Mouse (Mus musculus) forelimb bud, embryonic 11.5 days (tissue): ENCODE results near the gene Cntfr.
A peak's percentile ranks its signal among the peaks of the same experiment; 100 is the strongest.

ENCODE experiments used
- DNase-seq: peaks from one replicate; pipeline ENCODE4 v3.0.0-alpha.2; 2012; ENCODE audit warnings: low read depth, low spot score

Gene Cntfr

GRCm38 (mm10) chr4:41696930-41697841 is at the start of gene Cntfr:
Gene Cntfr, minus strand, starts transcription at chr4:41697089.
- peak; percentile 78 for DNase-seq

DNA sequence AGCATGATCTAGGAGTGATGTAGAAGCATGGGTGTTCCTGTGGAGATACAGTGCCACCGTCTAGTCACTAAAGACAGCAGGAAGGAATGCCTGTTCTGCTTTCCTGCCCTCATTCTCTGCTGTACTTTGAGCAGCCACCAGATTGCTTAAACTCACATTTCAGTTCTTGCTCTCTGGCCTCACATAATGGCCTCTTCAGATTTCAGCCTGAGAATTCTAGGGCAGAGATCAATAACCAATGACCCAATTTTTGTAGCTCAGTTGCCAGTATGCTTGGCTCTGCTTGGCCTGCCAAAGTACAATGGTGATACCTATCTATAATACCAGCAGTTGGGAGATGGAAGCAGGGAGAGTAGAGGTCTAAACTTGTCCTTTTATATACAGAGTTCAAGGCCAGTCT is 48.1 kb upstream of the Cntfr start:
- DNase-seq = no peak

DNA sequence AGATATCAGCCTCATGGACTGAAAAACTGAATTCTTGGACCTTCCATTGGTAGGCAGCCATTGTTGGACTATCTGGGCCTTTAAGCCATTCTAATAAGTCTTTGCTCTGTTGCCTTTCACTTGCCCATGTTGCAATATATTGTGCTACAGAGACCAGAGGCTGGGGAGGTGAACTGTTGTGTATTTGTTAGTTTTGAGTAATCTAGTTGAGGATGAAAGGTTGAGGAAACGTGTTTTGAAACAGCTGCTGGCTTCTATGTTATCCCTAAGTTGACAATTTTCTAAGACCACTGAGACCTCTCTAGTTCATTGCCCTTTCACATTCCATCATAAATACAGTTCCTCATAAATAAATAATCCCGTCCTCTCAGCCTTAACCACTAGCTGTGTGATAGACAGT is 47.2 kb upstream of the Cntfr start:
- DNase-seq = no peak

- peak; percentile 96 for DNase-seq
These were observed 44.3 kb upstream of the Cntfr start for GRCm38 (mm10) chr4:41741158-41741560.

DNA sequence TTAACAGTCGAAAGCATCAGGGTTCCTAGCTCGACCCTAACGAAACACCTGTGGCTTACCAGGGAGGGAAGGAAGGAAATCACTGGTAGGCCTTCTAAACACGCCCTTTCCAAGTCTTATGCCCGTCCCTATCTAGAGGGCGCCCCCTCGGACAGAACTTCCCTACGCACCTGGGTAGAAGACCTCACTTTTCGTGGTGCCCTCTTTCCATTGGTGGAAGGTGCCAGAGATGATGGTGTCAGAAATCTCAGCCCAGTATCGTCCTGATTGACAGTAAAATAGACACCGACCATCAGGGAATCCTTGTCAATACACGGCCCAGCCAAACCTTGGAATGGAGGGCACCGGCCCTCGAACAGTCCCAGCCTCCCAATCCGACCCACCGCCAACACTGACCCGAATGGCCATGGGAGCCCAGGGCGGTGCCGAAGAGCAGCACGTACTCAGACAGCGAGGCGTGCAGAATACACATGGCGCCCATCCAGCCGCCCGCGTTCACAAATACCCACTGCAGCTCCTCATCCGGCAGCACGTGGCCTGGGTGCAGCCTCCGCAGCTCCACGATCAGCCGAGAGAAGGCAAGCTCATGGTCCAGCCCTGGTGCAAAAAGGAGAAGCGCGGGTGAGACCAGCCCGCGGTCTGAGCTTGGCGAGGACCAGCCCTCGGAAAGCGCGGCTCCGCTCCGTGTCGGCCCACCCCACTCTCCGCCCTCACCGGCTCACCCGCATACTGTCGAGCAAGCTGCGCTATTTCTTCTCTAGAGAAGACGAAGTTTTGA is 43.7 kb upstream of the Cntfr start:
- DNase-seq = no peak

DNA sequence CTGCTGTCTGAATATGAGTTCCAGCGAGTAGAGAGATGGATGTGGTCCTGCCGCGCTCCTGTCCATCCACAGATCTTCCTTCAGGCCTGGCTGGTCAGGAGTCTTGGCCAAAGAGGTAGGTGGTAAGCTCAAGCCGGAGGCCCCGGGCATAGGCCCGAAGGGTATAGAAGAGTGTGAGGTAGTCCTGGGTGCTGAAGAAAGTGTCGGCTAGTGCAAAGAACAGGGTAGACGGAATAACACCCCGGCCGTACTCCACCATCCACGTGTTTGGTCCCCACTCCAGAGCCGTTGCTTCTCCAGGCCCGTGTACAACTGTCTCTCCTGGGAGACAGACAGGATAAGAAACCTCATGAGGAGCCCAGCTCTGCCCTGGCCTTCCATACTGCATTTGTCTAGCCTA is 42.4 kb upstream of the Cntfr start:
- no peak for DNase-seq

DNA sequence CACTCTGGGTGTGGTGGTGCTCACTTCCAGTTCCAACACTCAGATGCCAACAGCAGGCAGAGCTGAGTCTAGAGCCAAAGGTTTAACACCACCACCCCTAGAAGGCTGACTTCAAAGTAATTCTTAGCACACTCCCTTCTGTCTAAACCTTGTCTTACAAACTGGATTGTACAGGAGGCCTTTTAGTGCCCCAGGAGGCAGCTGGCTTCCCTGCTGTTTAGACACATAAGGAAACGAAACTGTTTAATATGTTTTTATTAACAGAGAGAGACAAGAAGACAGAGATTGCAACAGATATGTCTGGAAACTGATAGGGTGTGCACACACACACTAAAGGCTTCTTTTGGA is 41.3 kb upstream of the Cntfr start:
- DNase-seq = no peak

GRCm38 (mm10) chr4:41737602-41738255 is 40.8 kb upstream of the Cntfr start:
- peak; percentile 68 for DNase-seq

DNA sequence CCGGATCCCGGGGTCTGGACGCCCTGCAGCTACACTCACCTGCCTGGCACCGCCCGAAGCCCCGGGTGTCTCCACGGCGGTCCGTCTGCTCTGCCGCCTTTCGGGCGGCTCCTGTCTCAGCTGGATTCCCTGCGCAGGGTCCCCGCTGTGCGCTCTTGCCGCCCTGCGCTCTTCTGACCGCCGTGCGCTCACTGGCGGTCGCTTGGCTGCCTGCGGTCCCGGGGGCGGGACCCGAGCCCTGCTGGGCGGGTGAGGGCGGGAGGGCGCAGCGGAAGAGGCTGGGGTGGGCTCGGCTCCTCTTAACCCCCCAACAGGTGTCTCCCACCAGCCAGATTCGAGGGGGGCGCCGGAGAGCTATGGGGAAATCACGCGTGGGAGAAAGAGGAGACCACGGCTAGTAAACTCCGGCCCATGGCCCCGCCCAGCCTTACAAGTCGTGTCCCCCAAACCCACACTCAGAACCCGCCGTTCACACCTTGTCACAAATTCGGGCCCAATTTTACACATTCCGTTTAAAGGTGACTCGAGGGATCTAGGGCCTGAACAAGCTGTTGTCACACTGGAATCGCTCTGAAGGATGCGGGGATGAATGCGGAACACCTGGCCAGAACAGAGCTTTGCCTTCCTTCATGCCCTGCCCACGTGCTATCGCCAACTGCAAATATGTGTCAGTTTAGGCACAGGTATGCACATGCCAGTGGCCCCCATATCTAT is 34.3 kb upstream of the Cntfr start, which contains the start of gene Arid3c:
Gene Arid3c, minus strand, starts transcription at position 91 of the 714 bp plus-strand sequence.
- DNase-seq = no peak

DNA sequence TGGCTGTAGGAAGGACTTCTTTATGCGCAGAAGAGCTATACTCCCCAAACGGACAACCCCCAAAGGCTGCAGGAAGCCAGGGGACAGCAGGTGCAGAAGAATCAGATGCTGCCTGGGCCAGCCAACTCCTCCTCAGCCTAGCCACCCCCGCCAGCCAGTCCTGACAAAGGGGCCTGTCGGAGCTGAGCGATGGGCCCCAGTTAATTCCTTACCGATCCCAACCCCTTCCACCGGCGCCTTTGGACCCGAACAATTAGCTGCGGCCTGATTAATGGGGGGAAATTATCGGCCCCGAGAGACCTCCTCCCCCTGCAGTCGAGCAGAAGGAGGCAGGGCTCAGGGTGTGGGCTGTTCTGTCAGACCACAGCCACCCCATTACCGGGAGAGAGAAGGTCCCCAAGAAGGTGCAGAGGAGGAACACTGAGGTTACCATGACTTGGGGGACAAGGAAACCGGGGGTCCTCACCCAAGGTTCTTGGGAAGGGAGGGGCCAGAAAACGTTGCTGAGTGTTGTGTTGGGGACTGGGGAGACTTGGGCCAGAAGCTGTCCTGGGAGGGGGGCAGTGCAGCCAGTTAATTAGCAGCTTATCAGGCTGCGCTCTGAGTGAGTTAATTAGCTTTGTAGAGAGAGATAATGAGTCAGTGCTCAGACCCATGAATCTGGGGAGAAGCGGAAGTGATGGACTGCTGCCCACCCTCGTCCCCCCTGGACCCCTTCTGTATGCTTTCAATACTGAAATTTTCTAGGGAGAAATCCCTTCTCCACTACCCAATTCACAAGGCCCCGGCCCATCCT is 30.1 kb upstream of the Cntfr start:
- no peak for DNase-seq

DNA sequence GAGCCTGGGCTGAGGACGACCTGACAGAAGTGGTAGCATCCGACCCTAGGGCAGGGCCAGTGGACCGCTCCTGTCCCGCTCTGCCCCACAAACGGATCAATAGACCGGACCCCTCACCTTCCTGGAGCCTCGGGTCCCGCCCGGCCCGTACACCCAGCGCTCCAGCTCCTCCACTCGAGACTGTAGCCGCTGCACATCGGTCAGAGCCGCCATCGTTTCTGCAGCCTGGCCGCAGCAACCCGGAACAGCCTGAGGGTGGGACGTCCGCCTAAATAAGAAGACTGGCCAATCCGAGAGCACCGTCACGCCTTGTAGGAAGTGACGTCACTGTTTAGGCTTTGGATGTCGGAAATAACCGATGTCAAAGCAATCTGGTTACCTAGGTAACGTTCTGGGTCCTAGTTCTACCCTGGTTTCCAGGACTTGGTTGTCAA is 26.0 kb upstream of the Cntfr start, which contains the start of gene Dctn3:
Gene Dctn3, minus strand, starts transcription at position 253 of the 434 bp plus-strand sequence.
- peak; percentile 96 for DNase-seq

- no peak for DNase-seq
These were observed 19.9 kb upstream of the Cntfr start for GRCm38 (mm10) chr4:41716834-41717233.

DNA sequence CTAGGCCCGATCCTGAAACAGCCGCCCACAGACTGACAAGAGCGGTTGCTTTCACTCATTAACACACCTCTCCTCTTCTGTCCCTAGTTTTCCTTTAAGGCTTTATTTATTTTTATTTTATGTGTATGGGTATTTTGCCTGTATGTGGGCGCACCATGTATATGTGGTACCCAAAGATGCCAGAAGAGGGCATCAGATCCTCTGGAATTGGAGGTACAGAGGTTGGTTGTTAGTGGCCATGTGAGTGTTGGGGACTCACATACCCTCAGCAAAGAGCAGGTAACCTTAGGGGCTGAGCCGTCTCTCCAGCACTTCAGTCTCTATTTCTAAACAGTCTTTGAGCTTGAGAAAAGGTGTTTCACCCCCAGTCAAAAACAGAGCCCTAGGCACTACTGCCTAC is 18.7 kb upstream of the Cntfr start:
- no peak for DNase-seq

DNA sequence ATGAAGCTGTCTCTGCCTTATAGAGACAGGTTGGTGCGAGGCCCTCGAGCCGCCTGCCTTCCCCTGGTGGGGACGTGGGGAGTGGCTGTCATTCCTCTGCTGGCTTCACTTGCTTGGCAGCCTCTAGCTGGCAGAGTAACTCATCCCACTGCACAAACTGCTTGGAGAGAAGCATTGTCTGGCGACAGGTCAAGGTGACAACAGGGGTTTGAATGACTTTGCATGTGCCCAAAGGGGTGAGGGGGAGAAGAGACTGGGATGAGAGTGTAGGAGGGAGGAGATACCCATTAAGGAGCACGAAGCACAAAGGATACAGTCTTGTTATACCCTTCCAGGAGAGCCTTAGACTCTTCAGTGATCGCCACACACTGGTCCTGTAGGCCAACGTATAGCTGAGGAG is 18.2 kb upstream of the Cntfr start:
- DNase-seq = no peak

GRCm38 (mm10) chr4:41714276-41714675 is 17.4 kb upstream of the Cntfr start:
- DNase-seq = peak; percentile 74

DNA sequence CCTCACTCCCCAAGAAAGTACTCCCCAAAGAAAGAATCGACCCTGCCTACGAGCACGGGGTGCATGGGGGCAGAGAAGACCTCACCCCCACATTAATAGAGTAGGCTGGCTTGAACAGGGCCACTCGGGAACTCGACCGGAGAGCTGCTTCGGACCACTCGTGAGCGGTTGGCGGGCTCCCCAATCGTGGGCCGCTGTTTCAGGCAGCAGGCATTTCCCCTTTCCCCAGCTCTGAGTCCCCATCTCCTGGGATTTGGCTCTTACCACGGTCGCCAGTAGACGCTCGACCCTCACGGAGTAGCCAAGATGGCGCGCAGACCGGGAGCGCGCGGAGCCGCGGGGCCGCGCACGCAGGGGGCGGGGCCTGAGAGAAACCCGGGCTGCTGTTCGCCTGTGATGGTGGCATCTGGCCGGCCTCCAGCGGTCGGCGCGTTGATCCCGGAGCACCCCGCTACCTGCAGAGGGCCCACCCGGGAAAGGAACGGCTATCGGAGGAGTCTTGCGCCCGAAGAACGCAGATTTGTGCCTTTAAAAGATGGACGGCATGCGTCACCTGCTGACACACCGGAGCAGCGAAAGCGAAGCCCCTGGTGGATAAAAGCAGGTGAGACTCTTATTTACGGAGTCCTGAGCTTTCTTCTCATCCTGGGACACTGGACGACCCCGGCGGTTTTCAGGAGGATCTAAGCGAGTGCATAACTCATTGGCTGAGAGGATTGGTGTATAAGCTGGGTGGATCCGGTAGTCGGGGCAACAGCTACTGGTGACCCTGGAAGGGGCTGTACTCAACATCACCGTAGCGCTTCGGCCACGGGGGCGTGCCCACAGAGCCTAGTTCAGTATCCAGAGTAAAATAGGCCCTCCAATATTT is 16.5 kb upstream of the Cntfr start, which contains the start of gene Rpp25l:
Gene Rpp25l, minus strand, starts transcription at position 338 of the 871 bp plus-strand sequence.
- peak; percentile 87 for DNase-seq

GRCm38 (mm10) chr4:41712421-41713196 is 15.7 kb upstream of the Cntfr start:
- DNase-seq = no peak

DNA sequence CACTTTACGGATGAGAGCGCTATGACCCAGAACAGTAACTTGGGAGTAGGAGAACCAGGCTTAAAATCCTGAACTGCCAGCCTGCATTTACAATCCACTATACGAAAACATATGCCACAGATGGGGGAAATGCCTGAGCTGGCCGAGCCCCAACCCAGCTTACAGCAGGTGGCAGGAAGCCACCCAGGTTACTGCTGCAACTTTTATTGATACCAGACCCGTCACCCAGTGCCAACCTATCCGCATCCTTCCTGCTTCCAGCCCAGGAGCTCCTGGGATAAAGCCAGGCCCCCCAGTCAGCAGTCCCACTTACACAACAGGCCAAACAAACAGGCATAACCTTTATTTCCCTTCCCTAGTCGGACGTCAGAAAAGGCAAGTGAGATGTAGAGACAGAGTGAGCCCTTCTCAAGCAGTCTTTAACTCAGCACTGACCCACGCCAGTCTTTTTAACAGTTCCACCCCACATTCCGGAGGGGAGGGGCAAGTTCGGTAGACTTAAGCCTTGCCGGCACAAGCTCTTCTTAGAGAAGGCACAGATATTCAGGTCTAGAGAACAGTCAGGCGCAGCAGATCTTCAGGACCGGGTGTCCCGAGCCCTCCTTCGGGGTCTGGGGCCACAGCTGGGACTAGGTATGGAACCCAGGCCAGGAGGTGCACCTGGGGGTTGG is 15.0 kb upstream of the Cntfr start:
- no peak for DNase-seq
